Mouse (Mus musculus): ENCODE data around the gene Csnk1d.
A peak's percentile ranks its signal among the peaks of the same experiment; 100 is the strongest.

Gene Csnk1d

DNA sequence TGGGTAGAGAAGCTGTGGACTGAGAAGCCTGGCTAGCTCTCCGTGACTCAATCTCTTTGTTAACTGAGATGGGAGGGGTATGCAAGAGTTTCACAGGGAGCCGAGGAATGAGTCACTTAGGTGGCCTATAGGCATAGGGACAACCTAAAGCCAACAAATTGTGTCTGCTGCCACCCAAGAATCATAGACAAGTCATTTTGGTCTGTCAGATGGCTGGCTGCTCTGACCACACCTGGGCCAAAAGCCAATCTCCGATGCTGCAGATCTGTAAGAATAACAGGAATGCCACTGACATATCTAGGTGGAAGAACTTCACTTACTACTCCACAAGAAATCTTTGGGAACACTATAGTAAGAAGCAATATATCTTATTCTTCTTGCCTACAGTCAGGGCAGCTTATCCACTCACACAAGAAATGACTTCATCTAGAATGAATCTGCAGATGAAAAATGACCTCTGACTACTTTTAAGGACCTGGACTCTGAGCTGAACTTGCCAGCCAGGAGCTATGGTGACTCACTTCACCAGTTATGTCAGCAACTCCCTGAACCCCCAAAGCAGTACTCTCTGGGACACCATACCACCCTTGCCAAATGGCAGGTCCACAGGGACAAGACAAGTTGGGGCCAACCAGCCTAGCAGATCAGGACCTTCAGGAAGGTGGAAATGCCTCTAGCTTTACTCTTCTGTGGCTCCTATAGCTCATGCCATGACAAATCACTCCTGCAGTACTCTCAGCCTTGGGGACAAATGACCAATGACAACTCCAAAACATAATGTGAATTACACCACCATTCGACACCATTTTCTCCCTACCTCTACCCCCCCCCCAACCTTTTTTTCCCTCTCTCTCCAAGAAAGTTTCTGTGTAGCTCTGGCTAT is 6.4 kb downstream of the Csnk1d start:
- no peak for DNase-seq

DNA sequence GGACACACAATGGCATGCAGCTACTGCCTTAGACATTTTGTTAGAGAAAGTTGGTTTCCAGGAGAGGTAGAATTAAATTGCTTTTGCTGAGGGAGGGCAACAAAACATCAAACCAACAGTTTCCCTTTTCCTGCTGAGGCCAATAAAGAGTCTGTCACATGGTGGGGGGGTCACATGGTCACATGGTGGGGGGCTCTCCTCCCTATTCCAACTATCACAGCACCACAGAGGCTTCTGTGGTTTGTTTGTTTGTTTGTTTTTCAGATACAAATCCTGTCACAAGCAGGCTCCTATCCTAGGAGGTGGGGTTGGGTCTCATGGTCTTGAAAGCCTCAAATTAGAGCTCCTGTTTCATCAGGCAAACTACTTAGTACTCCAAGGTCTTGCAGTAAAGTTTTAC is 8.7 kb downstream of the Csnk1d start:
- no peak for DNase-seq

DNA sequence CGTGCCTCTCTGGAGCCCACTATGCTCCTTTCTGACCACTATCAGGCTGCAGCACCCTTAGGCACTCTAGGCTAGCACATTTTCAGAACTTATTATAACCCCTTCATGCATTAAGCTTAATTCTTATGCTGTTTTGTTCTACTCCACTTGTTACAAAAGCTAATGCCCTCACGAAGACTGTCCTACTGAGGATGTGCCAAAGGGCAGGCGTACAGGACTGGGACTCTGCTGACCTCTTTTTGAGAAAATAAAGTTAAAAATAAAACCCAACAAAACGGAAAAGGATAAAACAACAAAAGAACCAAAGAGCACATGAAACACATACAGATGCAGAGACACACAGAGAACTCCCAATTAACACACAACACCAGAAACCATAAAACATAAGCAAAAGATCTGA is 9.5 kb downstream of the Csnk1d start:
- no peak for DNase-seq

DNA sequence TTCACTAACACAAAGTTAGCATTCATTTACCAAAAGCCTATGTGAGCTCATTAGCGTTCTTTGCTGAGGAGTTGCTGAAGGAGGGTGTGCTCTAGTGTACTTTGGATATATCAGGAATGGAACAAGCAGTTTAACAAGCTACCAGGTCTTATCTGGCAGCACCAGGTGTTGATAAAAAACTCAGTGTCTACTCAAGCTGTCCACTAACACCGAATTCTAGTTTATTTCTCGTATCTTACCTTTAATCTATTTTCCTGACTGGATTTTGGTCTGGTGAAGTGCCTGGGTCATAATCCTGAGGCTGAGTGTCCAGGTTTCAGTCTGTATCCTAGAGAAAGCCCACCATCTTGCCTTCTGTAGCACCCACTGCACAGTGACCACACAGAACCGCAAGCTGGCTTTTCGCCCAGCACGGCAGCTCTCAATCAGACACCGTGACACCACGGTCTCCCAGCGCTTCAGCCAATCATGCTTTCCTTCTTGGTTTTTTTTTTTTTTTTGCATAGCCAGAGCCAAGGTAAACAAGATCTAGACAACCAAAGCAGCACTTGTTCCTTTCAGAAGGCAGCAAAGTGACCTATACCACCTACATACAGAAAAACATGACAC is 10.6 kb downstream of the Csnk1d start:
- peak; percentile 50 for DNase-seq

DNA sequence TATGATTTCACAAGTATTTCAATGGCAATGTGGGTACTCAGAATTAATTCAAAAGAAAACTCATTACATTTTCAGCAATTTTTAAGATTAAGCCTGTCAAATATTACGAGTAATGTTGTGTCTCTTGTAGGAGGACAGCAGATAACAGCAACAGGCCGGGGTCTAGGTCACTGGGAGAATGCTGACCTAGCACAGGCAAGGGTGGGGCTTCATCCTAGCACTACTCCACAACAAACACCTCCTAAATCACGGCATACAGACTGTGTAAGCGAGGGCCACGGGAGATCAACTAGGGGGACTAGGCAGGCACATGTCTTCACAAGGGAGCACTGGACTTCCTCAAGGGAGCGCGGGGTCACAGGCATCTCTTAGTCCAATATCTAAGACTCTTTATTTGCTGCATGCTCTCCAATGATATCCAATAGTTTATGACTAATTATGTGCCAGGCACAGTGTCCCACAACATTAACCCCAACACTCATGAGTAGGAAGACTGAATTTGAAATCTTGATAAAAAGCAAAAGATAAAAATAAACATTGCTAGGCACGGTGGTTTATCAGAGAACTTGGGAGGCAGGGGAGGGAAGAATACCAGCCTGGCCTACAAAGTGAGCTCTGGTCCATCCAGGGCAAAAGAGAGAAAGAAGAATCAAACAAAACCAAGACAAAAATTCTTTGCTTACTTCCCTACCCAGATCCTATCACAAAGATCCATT is 11.3 kb downstream of the Csnk1d start:
- DNase-seq: no peak

DNA sequence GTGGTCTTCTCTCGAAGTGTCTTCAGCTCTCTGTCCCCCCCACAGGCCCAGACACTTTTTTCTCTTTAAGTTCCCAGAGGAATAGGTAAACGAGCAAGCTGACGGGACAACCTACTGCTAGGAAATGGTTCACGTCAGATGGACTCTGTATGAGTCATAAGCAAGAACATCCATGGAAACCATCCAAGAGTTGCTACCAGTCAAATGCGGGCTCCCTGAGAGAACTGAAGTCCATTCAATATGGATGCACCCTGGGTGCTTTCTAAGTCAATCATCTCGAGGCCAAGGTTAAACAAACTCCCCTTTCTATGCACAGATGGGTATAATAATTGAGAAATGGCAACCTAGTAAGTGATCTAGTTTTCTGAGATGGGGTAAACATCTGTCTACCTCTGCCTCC is 17.8 kb downstream of the Csnk1d start:
- DNase-seq: no peak

DNA sequence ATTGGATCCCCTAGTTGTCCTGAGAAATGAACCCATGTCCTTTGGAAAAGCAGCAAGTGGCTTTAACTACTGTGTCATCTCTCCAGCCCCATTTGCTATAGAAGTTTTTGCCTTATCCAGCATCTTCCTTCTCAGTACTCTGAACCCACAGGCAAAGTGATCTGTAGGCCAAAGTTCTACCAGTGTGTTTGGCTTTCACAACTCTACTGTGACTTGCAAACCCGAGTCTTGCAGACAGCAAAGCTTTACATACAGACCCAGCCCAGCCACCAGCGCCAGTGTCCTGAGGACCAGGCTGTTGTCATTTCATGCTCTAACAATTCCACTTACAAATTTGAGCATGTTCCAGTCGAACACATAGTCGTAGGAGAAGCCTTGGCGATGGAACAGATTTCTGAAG is 19.9 kb downstream of the Csnk1d start:
- no peak for DNase-seq

DNA sequence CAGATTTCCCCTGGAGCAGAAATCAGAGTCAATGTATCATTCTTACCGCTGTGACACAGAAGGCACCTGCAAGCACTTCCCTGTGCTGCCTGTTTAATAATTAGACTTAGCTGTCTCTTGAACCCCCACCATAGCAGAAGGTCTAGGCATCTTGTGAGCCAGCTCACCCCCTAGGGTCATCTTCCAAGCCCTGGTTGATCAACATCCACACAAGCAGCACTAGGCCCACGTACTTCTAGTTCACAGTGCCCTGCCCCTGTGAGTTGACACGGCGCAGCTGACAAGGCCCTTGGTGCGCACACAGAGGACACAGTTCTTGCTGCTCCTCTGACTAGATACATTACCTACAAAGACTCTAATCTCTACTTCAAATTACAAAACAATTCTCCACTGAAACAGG is 21.4 kb downstream of the Csnk1d start:
- no peak for DNase-seq

DNA sequence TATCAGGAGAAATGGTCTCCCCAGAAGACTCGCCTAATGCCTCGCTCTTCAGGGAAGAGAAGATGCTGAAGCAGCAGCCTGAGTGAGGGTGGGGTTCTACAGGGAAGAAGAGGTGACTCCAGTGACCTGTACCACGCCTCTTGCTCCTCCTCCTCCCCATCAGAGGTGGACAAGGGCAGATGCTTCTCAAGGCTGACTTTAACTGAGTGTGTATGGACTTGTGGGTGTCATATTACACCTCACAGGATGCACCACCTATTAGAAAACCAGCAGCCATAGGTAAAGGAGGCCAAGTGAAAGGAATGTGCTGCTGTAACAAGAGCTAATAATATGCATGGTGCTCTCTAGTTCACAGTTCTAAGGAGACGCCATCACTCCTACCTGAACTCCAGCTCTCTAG is 25.5 kb downstream of the Csnk1d start:
- no peak for DNase-seq

DNA sequence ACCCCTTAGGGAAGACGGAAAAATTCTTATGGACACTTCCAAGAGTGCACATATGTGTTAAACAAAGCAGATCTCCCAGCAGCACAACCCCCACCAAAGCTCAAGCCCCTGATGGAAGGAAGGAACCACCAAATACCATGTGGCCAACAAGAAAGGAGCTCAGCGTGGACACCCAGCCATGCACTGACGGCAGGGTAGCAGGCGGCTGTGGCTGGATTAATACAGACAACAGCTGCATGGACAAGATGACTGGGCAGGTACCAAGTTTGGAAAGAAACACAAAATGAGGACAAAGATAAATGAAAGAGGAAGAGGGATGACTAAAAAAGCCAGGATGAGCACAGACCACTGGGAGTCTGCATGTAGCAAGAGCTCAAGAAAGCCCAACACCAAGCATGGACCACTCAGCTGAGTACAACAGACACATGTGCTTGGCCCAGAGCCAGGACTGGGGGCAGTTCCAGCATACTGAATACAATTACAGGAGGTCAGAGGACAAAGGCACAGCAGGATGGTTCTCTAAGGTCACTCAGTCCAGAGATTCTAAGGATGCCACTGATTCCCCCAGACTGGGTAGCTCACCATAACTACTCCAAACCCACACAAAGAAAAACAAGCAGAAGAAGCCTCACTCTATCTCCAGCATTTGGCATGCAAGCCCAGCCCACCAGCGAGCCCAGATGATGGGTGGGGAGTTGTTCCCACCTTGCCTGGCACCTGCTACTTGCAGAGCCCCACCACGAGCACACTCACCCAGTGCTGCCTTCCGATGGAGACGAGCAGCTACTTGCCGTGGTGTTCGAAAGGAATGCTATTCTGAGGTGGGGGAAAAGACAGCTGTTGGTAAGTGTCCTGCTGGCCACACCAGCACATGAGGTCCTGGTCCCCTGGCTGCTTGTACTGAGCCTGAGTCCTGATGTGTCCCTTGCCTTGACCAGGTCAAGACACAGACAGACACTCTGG is 26.7 kb downstream of the Csnk1d start:
- no peak for DNase-seq

DNA sequence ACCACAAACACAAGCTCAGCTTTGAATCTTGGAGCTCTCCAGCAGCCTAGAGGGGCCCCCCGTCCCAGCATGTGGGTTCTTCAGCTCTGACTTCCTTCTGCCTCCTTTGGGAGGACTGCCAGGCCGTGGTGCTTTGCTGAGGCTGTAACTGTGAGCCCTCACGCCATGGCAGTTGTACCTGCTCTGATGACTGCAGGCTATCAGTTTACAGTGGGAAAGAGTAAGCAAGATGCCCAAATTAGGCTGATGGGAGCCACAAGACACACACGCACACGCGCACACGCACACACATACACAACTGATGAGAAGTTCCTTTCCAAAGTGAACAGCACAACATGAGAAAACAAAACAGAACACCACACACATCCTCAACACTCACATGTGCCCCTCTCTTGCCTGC is 28.2 kb downstream of the Csnk1d start:
- no peak for DNase-seq

DNA sequence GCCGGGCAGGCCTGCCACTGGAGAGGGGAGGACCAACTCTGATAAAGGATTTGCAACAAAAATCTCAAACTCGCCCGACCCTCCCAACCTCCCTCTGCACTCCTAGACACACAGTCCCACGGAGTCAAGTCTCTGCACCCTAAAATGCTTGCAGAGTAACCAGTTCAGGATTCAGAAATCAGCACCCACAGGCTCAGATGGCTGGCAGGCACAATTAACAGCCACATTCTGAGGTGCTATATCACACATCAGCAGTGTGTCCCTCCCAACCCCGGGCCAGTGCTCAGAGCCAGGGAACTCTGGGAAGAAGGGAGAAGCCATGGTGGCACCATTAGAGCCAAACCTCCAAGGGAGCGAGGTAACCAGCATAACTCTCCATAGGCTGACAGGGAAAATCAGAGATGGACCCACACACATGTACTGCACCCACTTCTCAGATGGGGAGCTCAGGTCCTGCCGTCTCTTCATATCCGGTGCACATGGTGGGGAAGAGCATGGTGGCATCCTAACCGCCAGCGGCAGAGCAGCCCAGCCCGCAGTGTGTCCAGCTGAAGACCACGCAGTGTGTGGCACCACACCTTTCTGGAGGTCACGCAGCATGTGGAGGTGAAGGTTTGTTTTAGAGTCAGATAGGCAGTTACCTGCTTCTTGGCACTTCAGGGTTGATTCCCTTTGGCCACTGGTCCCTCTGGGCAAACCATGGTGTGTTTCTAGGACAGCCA is 28.9 kb downstream of the Csnk1d start:
- DNase-seq: no peak

DNA sequence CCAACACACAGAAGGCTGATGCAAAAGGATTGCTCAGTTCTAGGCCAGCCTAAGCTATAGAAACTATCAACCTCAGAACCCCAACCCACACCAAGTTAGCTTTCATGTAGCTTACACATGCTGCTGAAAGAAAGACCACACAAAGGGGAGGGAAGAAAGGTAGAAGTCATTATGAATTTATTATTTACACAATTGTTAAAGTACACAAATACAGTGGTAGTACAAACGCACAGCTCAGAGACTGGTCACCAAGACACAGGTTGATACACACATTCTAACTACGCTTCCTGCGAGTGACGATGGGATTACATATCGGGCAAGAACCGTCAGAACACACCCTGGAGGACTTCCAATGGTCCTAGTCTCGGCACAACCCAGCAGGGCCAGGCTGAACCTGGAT is 29.5 kb downstream of the Csnk1d start:
- DNase-seq: no peak

DNA sequence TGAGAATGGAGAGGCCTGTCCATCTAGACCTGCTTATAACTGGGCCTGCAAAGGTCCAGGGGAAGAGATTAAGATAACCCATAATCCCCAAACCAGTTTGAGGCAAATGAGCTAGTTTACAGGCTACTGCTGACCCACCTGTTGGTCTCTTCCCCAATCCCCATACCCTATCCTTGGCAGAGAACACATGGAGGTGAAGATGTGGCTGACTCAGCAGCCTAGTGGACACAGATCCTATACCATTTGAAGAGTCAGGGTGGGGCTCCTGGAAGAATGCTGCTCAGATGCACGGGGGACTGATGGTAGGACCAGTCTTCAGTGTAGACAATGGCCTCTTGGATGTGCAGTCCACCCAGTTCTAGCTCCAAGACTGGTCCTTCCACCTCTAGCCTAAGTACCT is 30.9 kb downstream of the Csnk1d start:
- DNase-seq: no peak

DNA sequence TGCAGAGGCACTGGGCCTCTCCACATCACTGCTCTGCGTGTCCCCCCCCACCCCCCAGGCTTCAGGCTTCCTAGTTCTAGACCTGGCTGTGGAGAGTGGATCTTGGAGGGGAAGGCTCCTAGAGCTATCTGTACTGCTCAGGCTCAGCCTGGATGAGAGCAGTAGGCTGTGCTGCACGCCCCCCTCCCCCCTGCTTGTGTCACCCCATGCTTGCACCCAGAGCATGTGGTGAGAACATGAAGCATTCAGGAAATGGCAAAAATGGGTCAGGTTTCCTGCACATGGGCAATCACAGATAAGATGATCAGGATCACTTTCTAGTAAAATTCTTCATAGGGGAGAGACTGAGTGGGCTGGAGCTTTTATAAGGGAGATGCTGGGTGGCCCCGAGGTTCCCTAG is 31.6 kb downstream of the Csnk1d start:
- DNase-seq: no peak

DNA sequence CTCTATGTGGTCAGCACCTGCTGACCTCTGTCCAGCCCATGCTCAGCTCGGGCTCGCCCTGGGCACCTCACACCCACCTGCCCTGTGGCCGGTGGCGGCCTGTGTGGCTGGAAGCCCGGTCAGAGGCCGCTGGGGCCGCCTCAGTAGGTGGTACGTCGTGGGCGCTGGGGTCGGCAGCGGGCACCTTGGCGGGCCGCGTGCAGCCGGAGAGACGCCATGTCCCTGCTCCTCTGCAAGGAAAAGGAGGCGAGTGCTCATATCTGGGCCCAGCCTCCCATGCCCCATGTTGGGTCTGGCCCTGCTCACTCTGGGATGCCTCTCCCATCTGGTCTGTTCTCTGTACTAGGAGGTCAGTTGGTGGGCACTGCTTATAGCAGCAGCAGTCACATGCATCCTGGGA is 32.1 kb downstream of the Csnk1d start:
- no peak for DNase-seq

DNA sequence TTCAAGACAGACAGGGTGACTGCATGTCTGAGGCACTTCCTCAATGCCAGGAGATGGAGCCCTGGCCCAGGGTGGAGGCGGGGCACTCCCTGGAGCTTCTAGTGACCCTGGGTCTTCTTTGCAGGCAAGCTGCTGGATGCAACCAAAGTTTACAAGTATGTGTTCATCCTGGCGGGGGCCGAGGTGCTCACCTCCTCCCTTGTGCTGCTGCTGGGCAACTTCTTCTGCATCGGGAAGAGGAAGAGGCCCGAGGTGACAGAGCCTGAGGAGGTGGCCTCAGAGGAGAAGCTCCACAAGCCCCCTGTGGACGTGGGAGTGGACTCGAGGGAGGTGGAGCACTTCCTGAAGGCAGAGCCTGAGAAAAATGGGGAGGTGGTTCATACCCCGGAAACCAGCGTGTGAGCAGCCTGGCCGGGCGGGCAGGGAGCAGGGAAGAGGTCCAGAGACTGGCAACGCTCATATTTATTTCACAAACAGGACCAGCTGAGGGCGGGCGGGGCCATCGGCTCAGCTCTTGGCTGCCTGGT is 33.3 kb downstream of the Csnk1d start:
- no peak for DNase-seq

DNA sequence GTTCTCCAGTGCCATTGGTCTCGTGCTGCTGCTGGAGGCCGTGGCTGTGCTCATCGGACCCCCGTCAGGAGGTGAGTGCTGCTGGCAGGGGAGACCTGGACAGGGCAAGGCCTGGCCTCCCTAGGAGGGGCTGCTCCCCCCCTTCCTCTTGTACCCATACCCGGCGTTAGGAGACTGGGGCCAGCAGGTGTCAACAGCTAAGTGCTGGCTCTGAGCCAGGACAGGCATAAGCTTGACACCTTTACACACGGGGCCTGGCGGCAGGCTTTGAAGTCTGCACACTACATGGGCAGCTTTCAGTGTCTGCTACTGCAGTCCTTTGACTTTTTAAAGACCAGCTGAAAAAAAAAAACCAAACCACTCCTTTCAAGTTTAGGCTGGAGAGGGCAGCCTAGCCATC is 34.1 kb downstream of the Csnk1d start:
- DNase-seq: no peak

DNA sequence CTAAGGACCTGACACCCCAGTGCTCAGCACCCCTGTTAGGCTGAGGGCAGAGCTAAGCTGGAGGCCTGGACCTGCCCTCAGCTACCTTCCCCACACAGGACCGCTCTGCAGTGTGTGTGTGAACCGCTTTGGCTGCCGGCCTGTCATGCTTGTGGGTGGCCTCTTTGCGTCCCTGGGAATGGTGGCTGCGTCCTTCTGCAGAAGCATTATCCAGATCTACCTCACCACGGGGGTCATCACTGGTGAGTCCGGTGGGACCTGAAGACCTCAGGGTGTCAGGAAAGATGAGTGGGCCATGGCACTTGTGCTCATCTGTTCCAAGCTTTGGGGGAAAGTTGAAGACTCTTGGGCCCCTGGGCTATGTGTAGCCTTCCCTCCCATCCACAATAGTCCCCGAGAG is 35.4 kb downstream of the Csnk1d start:
- DNase-seq: no peak

DNA sequence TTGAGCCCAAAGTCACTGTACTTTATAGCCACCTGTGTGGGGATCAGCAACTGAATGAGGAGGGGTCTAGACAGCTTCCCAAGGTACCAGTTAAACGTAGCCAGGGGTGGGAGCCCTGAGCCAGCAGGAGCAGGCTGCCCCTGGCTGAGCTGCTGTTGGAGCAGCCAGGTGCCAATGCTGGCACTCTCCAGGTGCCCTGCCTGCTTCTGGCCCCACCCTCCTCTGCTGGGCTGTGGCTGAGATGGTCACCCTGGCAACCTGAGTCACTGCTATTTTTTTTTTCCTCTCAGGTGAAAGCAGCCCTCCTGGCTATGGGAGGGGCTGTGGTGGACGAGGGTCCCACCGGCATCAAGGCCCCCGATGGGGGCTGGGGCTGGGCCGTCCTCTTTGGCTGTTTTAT is 36.2 kb downstream of the Csnk1d start:
- no peak for DNase-seq

DNA sequence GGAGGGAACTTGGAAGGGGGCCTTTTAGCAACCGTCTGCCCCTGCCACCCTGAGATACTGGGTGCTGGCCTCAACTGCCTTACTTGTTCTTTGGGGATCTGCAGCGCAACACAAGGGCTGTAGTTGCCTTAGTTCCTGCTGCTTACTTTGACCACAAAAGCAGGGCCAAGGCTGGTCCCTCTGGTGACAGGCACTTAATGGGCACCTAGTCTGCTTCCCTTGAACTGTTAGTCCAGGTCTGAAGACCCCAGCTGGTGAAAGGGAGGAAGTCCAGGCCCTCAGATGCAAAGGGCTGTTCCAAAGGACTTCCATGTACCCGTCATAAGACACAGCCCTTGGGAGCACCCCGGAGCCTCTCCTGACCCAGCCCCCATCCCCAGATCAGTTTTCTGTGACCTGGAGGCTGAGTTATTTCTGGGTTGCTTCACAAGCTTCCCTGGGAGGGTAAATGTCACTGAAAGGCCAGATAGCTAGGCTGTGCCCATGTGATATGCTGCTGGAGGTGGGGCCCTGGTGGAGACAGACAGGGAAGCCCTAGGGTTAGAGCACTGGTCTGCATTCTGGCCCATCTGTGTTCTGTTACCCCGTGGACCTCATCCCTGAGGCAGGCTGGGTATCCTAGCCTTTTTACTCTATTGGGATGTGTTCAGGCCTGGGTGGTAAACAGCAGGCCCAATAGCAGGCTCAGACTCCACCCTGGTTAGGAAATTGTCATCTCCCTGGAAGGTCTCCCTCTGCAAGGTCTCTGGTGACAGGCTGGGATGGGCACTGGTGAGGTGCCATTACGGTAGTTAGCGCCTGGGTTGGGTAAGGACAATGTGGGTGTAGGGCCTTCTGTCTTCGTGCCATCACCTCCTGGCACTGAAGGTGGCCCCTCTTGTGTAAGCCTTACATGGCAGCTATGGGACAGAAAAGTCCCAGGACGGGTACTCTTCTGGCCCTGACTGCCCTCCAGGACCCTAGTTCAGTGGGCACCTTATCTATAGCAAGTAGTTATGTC is 39.1 kb downstream of the Csnk1d start:
- DNase-seq: no peak
